21 mouse cellular contexts compared by ENCODE assay signal in genomic region chr17:26847801-26848200, GRCm38 (mm10). TPM values are rescaled to one million over a fixed set of nuclear protein-coding genes. Genes with fewer than 3 reads are reported as not detected.
"Had no signal": no experiment of that assay in that cellular context is flagged by ENCODE, and none has a peak within 500 bp of the region (broad histone marks: within the 10 kb centered on the region; RNA-seq: fewer than 3 reads in every experiment).

No protein-coding gene starts in this region.

- DNase-seq: kidney, postnatal 4 days; left cerebral cortex, postnatal 4 days; lung, adult 18-20 months; lung, postnatal 4 days; retina, postnatal 1 day; right cerebral cortex, postnatal 4 days; spleen, adult 18-20 months; thymus, adult 18-20 months; thymus, postnatal 14 days had no signal

- H3K27ac ChIP-seq: kidney, postnatal 0 days; layer of hippocampus, adult 2 months; limb, embryonic 13.5 days; liver, embryonic 14.5 days; midbrain, embryonic 10.5 days; neural tube, embryonic 13.5 days had no signal

- H3K4me3 ChIP-seq: layer of hippocampus, adult 2 months; limb, embryonic 13.5 days; midbrain, embryonic 10.5 days; neural tube, embryonic 13.5 days had no signal

- ATAC-seq: midbrain, embryonic 16.5 days had no signal

- H3K4me2 ChIP-seq: limb, embryonic 13.5 days; neural tube, embryonic 13.5 days had no signal

- H3K9me3 ChIP-seq: limb, embryonic 13.5 days; midbrain, embryonic 10.5 days; neural tube, embryonic 13.5 days had no signal

- H3K9ac ChIP-seq: limb, embryonic 13.5 days; liver, embryonic 14.5 days; neural tube, embryonic 13.5 days had no signal

- H3K36me3 ChIP-seq: limb, embryonic 13.5 days; midbrain, embryonic 10.5 days; neural tube, embryonic 13.5 days had no signal

RNA-seq across cellular contexts. Expression of gene Nkx2-5, which starts 3.0 kb away (rescaled TPM):
- total RNA-seq: layer of hippocampus, adult 2 months; layer of hippocampus, postnatal 10 days; left cerebral cortex, adult 18-20 months; left cerebral cortex, postnatal 10 days; left cerebral cortex, postnatal 4 days; liver, adult 2 months; megakaryocyte, adult 5-6 weeks had no signal
- polyA plus RNA-seq: kidney, postnatal 0 days; limb, embryonic 13.5 days; liver, adult 2 months; liver, embryonic 14.5 days; midbrain, embryonic 10.5 days; midbrain, embryonic 16.5 days had no signal
